Mouse (Mus musculus): ENCODE results near the gene Nop53.

DNA sequence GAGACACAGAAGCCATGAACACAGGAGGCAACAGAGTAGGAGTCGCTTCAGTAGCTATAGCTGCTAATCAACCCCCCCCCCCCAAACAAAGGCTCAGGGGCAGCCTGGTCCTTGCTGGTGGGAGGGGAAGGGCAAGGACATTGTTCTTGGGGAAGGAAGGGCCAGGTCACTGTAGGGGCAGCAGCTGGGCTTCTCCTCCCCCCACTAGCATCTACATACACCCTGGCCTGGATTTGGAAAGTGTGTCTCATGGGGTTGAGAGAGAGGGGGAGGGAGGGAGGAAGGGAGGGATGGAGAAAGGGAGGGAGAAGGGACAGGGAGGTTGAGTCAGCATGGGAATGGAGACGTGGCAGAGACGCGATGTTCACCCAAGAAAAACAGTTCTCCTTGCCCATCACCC lies 14.8 kb upstream of the Nop53 start:
- TF ChIP-seq CTCF (IDR thresholded peaks at IDR 0.05; ENCODE audit: low read depth) (no peak), EP300 (IDR thresholded peaks at IDR 0.05; ENCODE audit: low read depth) (no peak)
